Mouse (Mus musculus) midbrain, embryonic 10.5 days (tissue): ENCODE results near the gene Mettl16. TPM values are rescaled to one million over a fixed set of nuclear protein-coding genes. Genes with fewer than 3 reads are reported as not detected.
"Not testable (repeated sequence)": the region's sequence is repeated elsewhere in the genome, so short reads cannot be mapped to it uniquely, and the experiment has no call there.

ENCODE experiments used
- DNase-seq: peaks from one replicate; pipeline ENCODE4 v3.0.0-alpha.2; 2017; ENCODE audit warnings: low spot score
- H3K27ac ChIP-seq: fragments of 300-500 bp; sonication (generic); replicated peaks from 2 replicates; pipeline ENCODE4 v1.5.1; 2016; ENCODE audit warnings: mild to moderate bottlenecking
- H3K27me3 ChIP-seq: fragments of 300-500 bp; sonication (generic); 2 replicates; pipeline ENCODE4 v1.6.1; 2016; ENCODE audit warnings: low read depth, mild to moderate bottlenecking; ENCODE audit not compliant: poor library complexity, severe bottlenecking
- H3K36me3 ChIP-seq: fragments of 300-500 bp; sonication (generic); 2 replicates; pipeline ENCODE4 v1.6.1; 2016; ENCODE audit warnings: mild to moderate bottlenecking, moderate library complexity
- H3K4me1 ChIP-seq: fragments of 300-500 bp; sonication (generic); 2 replicates; pipeline ENCODE4 v1.6.1; 2016
- H3K4me3 ChIP-seq: fragments of 300-500 bp; sonication (generic); 2 replicates; pipeline ENCODE4 v1.5.1; 2016; ENCODE audit warnings: mild to moderate bottlenecking, moderate library complexity
- H3K9me3 ChIP-seq: fragments of 300-500 bp; sonication (generic); replicated peaks from 2 replicates; pipeline ENCODE4 v1.6.1; 2016; ENCODE audit warnings: mild to moderate bottlenecking
- WGBS: fragments of 180-500 bp; shearing (Covaris S2); methylation state at CpG from one replicate; pipeline ENCODE4 v1.1.7; 2016; 5-methylcytosine and 5-hydroxymethylcytosine counted together
- polyA plus RNA-seq: library from polyadenylated mRNA; unstranded; fragments of >200 nt; fragmentation: Nextera tagmentation; extraction: Ambion mirVana; gene quantifications from 2 replicates; pipeline ENCODE4 v1.2.1, GENCODE M21; 2016

The Mettl16 gene
- polyA plus RNA-seq, 1 experiment from 2014 or later, result 71.6 TPM

DNA sequence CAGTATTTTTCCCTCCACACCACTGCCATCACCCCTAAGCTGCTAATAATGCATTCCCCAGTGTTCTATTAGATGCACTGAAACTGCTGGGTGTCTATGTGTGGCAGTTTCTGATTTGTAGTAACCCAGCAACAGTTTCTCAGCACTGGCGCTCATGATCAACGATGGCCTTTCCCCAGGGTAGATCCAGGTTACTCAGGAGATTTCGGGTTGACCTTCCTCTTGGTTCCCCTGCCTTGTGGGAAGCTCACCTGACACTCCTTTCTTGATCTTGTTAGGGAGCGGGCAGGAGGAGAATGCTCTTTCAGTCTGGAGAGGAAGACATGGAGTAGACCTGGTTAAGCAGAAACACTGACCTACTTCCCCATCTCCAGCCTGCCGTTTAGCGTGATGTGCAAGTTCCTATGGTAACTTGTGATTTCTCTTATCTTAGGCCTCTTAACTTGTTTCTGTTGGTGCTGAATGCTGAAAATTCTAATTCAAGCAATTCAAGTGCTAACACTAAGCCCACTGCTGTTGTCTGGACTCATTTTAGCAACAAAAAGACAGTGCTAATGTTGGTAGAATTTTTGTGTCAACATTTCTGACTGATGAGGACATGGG is 37.7 kb downstream of the Mettl16 start:
- Histone ChIP-seq H3K4me1 (peaks cover 8% of the 10 kb centered on the region), H3K36me3 (peaks cover 79% of the 10 kb centered on the region), H3K27ac (no peak overlapping the region), H3K9me3 (no peaks in the 10 kb centered on the region), H3K27me3 (no peaks in the 10 kb centered on the region), H3K4me3 (no peak overlapping the region)
- DNase-seq, result no peak
- WGBS, result 91% methylated on average over 6 of the region's 6 CpGs

DNA sequence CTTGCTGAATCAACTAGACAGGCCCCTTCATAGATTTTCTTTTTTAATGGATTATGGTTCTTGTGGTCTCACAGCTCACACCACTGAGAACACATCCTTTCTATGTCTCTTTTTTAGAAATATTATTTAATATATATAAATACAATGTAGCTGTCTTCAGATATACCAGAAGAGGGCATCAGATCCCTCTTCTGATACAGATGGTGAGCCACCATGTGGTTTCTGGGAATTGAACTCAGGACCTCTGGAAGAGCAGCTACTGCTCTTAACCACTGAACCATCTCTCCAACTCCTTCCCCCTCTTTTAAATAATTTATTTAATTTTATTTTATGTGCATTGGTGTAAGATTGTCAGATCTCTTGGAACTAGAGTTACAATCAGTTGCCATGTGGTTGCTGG is 39.5 kb downstream of the Mettl16 start:
- Histone ChIP-seq H3K4me1 (peaks cover 8% of the 10 kb centered on the region), H3K4me3 (no peak overlapping the region), H3K27ac (no peak overlapping the region), H3K27me3 (no peaks in the 10 kb centered on the region), H3K36me3 (peaks cover 78% of the 10 kb centered on the region), H3K9me3 (no peaks in the 10 kb centered on the region)
- DNase-seq, result no peak

DNA sequence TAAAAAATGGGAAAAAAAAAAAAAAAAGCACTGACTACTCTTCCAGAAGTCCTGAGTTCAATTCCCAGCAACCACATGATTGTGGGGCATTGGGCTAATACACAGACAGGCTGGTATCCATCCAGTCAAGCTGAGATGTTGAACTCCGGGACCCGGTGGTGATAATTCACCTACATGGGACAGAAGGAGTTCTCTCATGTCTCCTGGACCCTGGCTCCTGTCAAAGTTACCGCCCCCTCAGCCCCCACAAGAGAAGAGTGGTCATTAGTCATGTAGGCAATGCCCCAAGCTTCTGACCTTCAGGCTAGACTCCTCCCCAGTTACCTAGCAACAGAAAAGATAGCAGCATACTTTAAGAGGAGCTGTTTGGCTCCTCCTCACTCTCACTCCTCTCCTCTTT is 40.4 kb downstream of the Mettl16 start:
- not testable (repeated sequence) for H3K4me3 ChIP-seq, H3K4me1 ChIP-seq, DNase-seq, H3K27me3 ChIP-seq, H3K9me3 ChIP-seq
- H3K27ac ChIP-seq, result peak overlapping the region; percentile 72; the same call in 1 of the 2 replicates
- peaks cover 74% of the 10 kb centered on the region for H3K36me3 ChIP-seq
- 85% methylated on average over 3 of the region's 3 CpGs for WGBS

DNA sequence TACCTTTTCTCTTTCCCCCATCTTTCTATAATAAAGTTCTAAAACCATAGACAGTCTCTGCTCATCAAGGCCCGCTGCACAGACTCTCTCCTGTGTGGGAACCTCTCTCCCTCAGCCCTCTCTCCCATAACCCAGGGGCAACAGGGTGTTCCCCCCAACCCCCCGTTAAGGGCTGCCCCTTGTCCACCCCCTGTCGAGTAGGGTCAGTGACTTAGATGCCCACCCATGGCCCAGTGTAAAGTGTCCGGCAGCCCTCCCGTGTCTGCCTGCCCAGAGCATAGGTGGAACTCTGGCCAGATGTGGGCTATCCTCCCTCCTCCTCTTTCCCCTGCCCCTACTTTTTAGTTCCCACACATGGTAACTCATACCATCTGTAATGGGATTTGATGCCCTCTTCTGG is 40.9 kb downstream of the Mettl16 start:
- whole genome bisulfite sequencing, result 84% methylated on average over 5 of the region's 5 CpGs

DNA sequence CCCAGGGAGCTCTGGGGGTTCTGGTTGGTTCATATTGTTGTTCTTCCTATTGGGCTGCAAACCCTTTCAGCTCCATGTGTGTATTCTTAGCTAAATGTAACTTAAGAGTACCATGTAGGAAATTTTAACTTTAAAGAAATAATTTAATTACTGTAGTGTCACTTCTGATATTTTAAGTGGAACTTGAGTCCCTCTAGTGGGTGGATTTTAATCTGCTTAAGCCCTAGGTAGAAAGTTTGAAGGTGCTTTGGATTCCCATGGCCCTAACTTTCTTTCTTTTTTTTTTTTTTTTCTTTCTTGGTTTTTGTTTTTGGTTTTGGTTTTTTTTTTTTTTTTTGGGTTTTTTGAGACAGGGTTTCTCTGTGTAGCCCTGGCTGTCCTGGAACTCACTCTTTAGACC is 45.2 kb downstream of the Mettl16 start:
- H3K27ac ChIP-seq, result no peak overlapping the region
- H3K4me1 ChIP-seq, result peaks cover 8% of the 10 kb centered on the region
- no peaks in the 10 kb centered on the region for H3K27me3 ChIP-seq
- DNase-seq, result no peak
- H3K4me3 ChIP-seq, result no peak overlapping the region
- H3K36me3 ChIP-seq, result peaks cover 65% of the 10 kb centered on the region
- H3K9me3 ChIP-seq, result no peaks in the 10 kb centered on the region

More for the DNA sequence above, 40.9 kb downstream of the Mettl16 start:
- Histone ChIP-seq H3K27ac (peak overlapping the region; percentile 72), H3K36me3 (peaks cover 74% of the 10 kb centered on the region), H3K4me3 (no peak overlapping the region), H3K9me3 (no peaks in the 10 kb centered on the region), H3K4me1 (peaks cover 8% of the 10 kb centered on the region), H3K27me3 (no peaks in the 10 kb centered on the region)
- DNase-seq, result no peak

DNA sequence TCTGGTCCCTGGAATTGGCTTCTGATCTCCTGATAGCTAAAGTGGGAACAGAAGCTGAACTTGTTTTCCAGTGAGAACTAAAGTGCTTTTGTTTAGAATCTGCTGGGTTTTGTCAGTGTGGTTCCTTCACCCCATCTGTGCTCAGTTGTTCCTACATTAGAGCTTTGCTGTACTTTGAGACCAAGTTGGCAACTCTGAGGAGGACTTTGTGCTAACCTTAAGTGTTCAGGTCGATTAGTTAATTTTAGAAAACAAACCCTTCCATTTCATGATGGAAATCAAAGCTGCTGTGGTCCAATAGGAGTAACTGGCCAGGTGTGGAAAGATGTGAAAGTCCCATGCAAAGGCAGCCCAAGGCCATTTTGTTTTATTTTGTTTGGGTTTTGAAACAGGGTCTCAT is 50.3 kb downstream of the Mettl16 start:
- no peak for DNase-seq
- WGBS, result 80% methylated on average over 1 of the region's 1 CpGs
- Histone ChIP-seq H3K36me3 (peaks cover 51% of the 10 kb centered on the region), H3K27ac (no peak overlapping the region), H3K27me3 (no peaks in the 10 kb centered on the region), H3K4me3 (no peak overlapping the region), H3K9me3 (no peaks in the 10 kb centered on the region), H3K4me1 (no peaks in the 10 kb centered on the region)

DNA sequence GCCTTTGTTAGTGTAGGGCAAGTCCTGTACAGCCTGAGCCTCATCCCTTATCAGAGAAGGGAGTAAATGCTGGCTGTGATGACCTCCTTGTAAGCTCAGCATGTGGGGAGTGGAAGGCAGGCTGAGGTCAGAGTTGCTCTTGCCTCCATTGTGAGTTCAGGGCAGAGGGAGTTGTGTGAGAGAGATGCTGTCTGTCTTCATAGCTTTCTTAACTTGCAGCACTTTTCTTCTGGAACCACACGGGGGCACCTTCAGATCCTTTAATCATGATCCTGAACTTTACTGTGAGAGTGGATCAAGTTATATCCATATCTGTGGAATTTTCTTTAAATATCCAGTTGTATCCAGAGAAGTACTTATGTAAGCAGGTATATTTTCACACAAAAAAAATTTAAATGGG is 50.8 kb downstream of the Mettl16 start:
- Histone ChIP-seq H3K9me3 (no peaks in the 10 kb centered on the region), H3K4me1 (no peaks in the 10 kb centered on the region), H3K36me3 (peaks cover 46% of the 10 kb centered on the region), H3K4me3 (no peak overlapping the region), H3K27me3 (no peaks in the 10 kb centered on the region), H3K27ac (no peak overlapping the region)
- no peak for DNase-seq
- 33% methylated on average over 1 of the region's 1 CpGs for WGBS

DNA sequence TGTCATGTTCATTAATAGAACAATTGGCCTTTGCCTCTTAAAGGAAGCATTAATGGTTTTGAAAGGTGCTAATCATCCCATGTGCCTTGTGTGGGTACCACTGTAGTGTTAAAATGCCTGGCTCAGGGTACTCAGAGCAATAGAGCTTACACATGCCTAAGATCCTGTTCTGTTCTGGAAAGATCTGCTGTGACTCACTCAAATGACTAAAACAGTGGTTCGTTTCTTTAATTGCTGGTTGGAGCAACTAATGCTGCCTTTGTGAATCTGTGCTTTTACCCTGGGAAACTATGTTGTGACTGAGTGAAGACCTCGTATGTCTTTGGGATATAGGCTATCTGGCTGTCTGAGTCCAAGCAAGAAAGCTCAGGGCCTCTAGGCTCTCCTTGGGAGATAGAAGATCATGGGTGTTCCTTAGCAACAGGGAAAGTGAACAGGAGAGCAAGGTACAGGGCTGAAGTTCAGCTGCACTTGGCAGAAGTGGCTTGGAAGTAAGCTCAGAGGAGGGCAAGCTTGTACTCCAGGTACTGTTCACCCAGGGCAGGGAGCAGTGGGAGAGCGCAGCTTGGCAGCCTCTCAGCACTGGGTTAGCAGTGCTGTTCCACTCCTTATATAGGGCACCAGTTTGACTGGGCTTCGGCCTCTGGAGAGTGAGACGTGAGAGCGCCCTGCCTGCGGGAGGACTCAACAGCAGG is 52.3 kb downstream of the Mettl16 start:
- H3K36me3 ChIP-seq, result peaks cover 32% of the 10 kb centered on the region
- WGBS, result 83% methylated on average over 7 of the region's 7 CpGs
- no peaks in the 10 kb centered on the region for H3K9me3 ChIP-seq
- H3K27me3 ChIP-seq, result no peaks in the 10 kb centered on the region
- H3K27ac ChIP-seq, result no peak overlapping the region
- no peaks in the 10 kb centered on the region for H3K4me1 ChIP-seq
- DNase-seq, result no peak
- no peak overlapping the region for H3K4me3 ChIP-seq

DNA sequence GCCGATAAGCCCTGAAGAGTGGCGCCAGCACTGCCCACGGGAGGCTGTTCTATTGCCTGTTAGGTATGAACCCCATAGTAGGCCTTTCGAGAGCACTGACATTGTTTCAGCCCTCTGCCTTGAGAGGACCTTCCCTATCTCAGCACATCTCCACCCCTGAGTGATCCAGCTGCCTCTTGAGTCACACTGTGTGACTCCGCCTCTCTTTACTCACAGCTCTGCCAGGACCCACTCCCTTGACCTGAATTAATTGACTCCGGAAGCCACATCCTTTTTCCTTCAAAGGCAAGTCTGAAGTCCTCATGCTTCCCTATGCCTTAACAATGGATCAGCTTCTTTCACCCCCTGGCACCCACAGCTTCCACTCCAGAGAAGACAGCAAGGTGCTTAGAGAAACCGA is 55.5 kb downstream of the Mettl16 start:
- Histone ChIP-seq H3K36me3 (peaks cover 13% of the 10 kb centered on the region; the same call in 1 of the 2 replicates), H3K9me3 (no peaks in the 10 kb centered on the region), H3K4me1 (peaks cover 17% of the 10 kb centered on the region), H3K27ac (no peak overlapping the region), H3K27me3 (0 out of 2 replicates have a peak, but pooled peaks cover 5% of the 10 kb centered on the region), H3K4me3 (no peak overlapping the region)
- WGBS, result 80% methylated on average over 7 of the region's 7 CpGs
- DNase-seq, result no peak

DNA sequence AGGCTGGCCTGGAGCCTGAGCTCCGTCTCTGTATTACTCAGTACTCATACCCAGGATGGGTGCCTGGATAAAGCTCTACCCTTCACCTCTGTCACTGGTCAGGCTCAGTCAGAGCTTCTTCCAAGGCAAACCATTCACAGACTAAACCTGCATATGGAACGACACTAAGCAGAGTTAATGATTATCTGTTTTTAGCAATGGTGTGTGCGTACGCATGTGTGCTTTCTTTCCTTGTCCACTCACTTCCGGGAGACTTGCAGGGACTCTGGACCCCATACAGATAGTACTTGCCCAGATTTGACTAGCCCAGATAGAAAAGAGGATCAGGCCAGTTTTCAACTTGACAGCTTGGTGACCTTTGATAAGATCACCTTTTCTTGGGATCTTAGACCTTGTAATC is 56.1 kb downstream of the Mettl16 start:
- Histone ChIP-seq H3K27me3 (0 out of 2 replicates have a peak, but pooled peaks cover 5% of the 10 kb centered on the region), H3K36me3 (peaks cover 10% of the 10 kb centered on the region; the same call in 1 of the 2 replicates), H3K9me3 (no peaks in the 10 kb centered on the region), H3K4me3 (no peak overlapping the region), H3K4me1 (peaks cover 17% of the 10 kb centered on the region), H3K27ac (no peak overlapping the region)
- DNase-seq, result no peak
- 94% methylated on average over 5 of the region's 5 CpGs for WGBS

DNA sequence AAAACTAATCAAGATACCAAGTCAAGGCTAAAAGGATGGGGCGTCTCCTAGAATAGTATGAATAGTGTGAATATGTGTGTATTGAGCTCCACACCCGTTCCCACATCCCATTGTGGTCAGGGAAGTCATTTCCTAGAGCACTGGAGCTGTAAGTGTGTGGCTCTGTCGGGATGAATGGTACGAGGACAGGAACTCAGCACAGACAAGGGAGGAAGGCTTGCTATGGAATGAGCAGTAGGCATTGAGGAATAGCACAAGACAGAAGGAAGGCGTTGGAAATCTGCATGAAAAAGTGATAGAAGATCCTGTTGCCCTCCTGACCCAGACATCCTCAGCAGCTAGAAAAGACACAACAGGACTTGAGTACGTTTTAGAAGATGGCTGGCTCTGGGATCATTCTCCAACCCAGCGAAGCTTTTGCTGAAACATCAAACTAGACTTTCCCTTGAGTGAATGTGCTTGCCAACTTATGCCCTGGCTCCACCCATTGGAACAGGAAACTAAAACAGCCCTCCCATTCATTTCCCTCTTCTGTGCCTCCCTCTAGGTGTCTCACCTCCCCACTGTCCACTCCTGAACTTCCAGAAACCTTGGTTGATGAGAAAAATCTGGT is 57.3 kb downstream of the Mettl16 start:
- H3K36me3 ChIP-seq, result peaks cover 8% of the 10 kb centered on the region; the same call in 1 of the 2 replicates
- no peak for DNase-seq
- no peaks in the 10 kb centered on the region for H3K9me3 ChIP-seq
- 81% methylated on average over 7 of the region's 7 CpGs for WGBS
- H3K27ac ChIP-seq, result no peak overlapping the region
- H3K4me3 ChIP-seq, result no peak overlapping the region
- H3K4me1 ChIP-seq, result peaks cover 26% of the 10 kb centered on the region
- H3K27me3 ChIP-seq, result 0 out of 2 replicates have a peak, but pooled peaks cover 5% of the 10 kb centered on the region

DNA sequence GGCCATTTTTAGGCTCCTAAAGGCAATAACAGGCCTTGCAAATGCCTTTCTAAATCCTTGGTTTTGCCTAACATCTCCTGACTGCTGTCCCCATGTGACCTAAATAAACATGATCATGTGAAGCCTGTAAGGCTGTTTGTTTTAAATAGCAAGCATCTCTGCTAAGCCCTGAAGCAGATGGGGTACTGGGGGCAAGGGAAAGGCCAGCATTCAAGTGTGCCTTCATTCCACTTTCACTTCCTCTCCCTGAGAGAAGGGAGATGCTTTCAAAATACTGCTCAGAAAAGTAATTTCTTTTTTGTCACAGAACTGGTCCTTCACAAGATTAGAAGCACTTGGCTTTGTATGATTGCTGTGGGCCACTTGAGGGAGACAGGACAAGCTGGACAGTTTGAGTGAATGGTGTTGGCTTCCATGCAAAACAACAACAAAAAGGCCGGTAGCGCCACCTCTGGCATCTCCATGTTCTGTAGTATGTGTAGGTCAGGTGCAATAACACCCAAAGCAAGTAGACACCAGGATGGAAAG is 57.8 kb downstream of the Mettl16 start:
- Histone ChIP-seq H3K27me3 (0 out of 2 replicates have a peak, but pooled peaks cover 5% of the 10 kb centered on the region), H3K4me3 (no peak overlapping the region), H3K27ac (no peak overlapping the region), H3K9me3 (no peaks in the 10 kb centered on the region), H3K36me3 (peaks cover 3% of the 10 kb centered on the region; the same call in 1 of the 2 replicates), H3K4me1 (peaks cover 32% of the 10 kb centered on the region)
- DNase-seq, result no peak
- WGBS, result 23% methylated on average over 2 of the region's 2 CpGs
